Mouse (Mus musculus) adrenal gland, postnatal 10 days (tissue): ENCODE data around the gene Zfp626. TPM values are rescaled to one million over a fixed set of nuclear protein-coding genes. Genes with fewer than 3 reads are reported as not detected.
"Not testable (repeated sequence)": the region's sequence is repeated elsewhere in the genome, so short reads cannot be mapped to it uniquely, and the experiment has no call there.

Source experiments
- DNase-seq: peaks from one replicate; pipeline ENCODE4 v3.0.0; 2021; ENCODE audit warnings: mixed read lengths
- total RNA-seq, 2 experiments: library from RNA; stranded (reverse); gene quantifications; 2 replicates each; pipeline ENCODE4 v1.2.3; 2021

Gene Zfp626
- total RNA-seq, 2 experiments from 2014 or later = 6.5 to 8.9 TPM

DNA sequence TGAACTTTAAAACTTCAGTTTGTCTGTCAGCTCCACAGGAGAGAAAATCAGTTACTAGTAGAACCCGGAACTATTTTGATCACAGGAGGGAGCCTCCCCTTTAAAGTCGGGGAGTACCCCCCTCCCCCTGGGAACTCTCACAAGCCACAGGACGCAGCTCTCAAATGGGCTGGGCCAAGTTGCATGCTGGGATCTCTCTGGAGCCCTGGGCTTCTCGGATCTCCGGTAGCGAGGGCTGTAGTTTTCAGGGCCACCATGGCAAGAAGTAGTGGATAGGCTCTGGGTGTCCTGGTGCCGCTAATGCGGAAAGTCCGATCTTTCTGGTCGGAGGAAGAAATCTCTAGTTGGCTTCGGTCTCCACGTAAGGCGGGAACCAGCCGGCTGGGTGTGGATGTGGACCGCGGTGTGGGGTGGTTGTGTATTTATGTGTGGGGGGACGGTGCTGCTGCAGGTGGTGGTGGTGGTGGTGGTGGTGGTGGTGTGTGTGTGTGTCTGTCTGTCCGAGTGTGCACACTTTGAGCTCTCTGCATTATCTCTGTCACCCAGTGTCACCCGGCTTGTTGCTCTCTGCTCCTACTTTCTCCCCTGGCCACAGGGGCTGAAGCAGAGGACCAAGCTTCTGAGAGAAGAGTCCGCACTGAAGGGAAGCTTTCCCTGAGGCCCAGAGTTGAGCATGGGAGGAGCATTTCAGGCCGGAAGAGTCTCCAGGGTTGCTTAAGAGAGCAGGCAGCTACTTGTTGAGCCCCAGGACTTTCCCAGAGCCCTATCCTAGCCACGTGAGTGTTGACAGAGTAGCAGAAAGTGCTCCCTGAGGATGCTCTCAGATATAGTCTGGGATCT lies 53.6 kb downstream of the Zfp626 start:
- peak; percentile 87 for DNase-seq

DNA sequence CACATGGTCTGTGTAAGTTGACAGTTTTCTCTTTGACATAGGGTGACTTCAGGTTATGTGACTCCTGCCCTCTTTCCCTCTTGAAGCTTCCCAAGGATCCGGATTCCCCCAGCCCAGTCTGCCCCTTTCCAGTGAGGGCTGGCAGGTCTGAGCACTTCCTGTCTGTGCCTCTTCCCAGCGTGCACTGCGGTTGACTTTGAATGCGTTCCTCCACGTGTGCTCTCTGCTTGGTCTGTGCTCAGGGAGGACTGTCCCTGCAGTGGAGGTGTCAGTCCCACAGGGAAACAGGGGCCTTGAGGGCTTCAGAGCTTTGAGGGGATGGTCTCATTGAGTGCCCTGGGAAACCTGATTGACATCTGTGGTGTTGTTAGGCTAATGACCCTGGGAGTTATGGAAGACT lies 55.6 kb downstream of the Zfp626 start:
- DNase-seq = not testable (repeated sequence)

Other genes with a start within 250 kb of the Zfp626 start
- gene Akt2, start 215.6 kb upstream of the Zfp626 start, total RNA-seq = 100 to 1,000 TPM; 237 to 317 TPM
- under 1 TPM; 0.51 to 0.88 TPM for gene Ttc9b, start 153.3 kb upstream of the Zfp626 start, total RNA-seq
- 10 to 100 TPM; 25.9 to 26.6 TPM for gene Map3k10, start 132.6 kb upstream of the Zfp626 start, total RNA-seq
- 1 to 10 TPM; 1.3 to 1.8 TPM for gene Zfp607b, start 117.9 kb upstream of the Zfp626 start, total RNA-seq
- gene Zfp60, start 75.8 kb upstream of the Zfp626 start, total RNA-seq = 10 to 100 TPM in 1 of 2 experiments, 1 to 10 TPM in 1; 9.9 to 16.0 TPM
- 1 to 10 TPM; 2.5 to 4.3 TPM for gene Zfp59, start 31.4 kb downstream of the Zfp626 start, total RNA-seq
- gene Zfp607a, start 50.3 kb downstream of the Zfp626 start, total RNA-seq = 1 to 10 TPM; 4.5 to 6.7 TPM
- gene Zfp974, start 122.3 kb downstream of the Zfp626 start, total RNA-seq = 10 to 100 TPM in 1 of 2 experiments, 1 to 10 TPM in 1; 8.9 to 12.8 TPM
- gene Zfp780b, start 172.0 kb downstream of the Zfp626 start, total RNA-seq = 10 to 100 TPM in 1 of 2 experiments, 1 to 10 TPM in 1; 8.9 to 13.1 TPM
- gene Zfp850, start 206.9 kb downstream of the Zfp626 start, total RNA-seq = 1 to 10 TPM; 2.3 to 3.0 TPM
- gene Psmc4, start 242.9 kb downstream of the Zfp626 start, total RNA-seq = 100 to 1,000 TPM; 137 to 148 TPM